Mouse (Mus musculus) left cerebral cortex, adult 8-10 months (tissue): ENCODE results near the gene Sh3bp5. TPM values are rescaled to one million over a fixed set of nuclear protein-coding genes. Genes with fewer than 3 reads are reported as not detected.

ENCODE experiments used
- DNase-seq, 2 experiments: peaks; one replicate each; pipeline ENCODE4 v3.0.0; 2022; ENCODE audit warnings: low spot score in 2 of 2
- total RNA-seq, 4 experiments: library from RNA; stranded (reverse); gene quantifications; 2 replicates each; pipeline ENCODE4 v1.2.4; 2022

Sh3bp5 gene
- total RNA-seq, 4 experiments from 2014 or later: 44.6 to 70.2 (median 56.1) TPM

- DNase-seq: no peak
Observed at GRCm38 (mm10) chr14:31433851-31434360, 2.0 kb downstream of the Sh3bp5 start.

- no peak for DNase-seq
Observed at GRCm38 (mm10) chr14:31433126-31433525, 2.8 kb downstream of the Sh3bp5 start.

DNA sequence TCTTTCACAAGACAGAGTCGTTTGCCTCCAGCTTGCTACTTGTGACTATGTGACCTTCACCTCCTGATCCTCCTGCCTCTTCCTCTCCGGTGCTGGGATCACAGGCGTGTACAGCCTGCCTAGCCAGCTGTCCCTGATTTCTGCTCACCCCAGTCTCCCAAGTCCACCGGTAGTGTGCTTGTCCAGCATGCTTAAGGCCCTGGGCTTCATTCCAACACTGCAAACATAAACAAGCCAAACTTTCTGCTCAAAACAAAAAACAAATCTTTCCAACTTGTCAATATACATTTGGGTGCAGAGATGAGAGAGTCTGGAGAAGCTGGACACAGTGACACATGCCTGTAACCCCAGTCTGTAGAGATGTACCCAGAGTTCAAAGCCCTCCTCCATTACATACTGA is 3.5 kb downstream of the Sh3bp5 start:
- no peak for DNase-seq

DNA sequence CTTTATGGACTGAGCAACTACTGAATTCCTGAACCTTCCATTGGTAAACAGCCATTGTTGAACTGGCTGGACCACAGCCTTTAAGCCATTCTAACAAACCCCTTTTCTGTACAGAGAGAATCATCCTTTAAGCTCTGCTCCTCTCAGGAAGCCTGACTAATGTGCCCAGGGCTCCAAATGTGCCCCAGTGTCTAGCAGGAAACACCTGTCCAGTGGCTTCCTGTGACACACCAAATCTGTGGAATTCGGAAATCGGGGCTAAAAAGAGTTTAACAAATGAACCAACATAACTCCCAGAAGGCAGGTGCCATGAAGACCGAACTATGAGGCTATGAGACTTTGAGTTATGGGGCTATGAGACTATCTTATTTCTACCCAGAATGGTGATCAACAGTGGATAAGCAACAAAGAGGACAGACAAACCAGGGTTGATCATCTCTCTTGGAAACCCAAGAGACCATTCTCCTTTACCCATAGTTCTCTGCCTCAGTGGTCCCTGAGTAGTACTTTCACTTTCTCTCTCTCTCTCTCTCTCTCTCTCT is 4.0 kb downstream of the Sh3bp5 start:
- DNase-seq: no peak

GRCm38 (mm10) chr14:31429004-31429395 is 6.9 kb downstream of the Sh3bp5 start:
- no peak for DNase-seq

GRCm38 (mm10) chr14:31428211-31429003 is 7.5 kb downstream of the Sh3bp5 start:
- DNase-seq: peak; percentile 67 to 78

- DNase-seq: peak in 1 of 2 experiments; percentile 59
Observed at GRCm38 (mm10) chr14:31422961-31423791, 12.7 kb downstream of the Sh3bp5 start.

GRCm38 (mm10) chr14:31422395-31422794 is 13.5 kb downstream of the Sh3bp5 start:
- DNase-seq: no peak

- no peak for DNase-seq
Observed at GRCm38 (mm10) chr14:31421509-31422295, 14.2 kb downstream of the Sh3bp5 start.

- DNase-seq: no peak
Observed at GRCm38 (mm10) chr14:31420985-31421384, 14.9 kb downstream of the Sh3bp5 start.

DNA sequence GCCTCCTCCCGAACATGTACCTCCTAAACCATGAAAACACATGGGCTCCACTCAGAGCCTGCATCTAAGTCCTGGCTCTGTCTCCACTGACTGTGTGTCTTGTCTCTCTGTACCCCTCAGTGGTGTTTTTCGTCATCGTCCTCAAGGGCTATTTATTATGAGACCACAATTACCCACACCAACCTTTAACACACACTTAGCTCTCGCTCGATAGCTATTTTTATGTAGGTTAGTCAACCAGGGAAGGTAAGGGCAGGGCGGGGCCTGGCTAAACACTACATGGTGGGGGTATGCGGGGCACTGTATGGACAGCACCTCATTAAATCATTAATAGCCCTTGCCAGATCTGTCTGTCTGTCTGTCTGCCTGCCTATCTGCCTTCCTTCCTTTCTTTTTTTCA is 15.3 kb downstream of the Sh3bp5 start:
- no peak for DNase-seq

- no peak for DNase-seq
Observed at GRCm38 (mm10) chr14:31420135-31420534, 15.7 kb downstream of the Sh3bp5 start.

DNA sequence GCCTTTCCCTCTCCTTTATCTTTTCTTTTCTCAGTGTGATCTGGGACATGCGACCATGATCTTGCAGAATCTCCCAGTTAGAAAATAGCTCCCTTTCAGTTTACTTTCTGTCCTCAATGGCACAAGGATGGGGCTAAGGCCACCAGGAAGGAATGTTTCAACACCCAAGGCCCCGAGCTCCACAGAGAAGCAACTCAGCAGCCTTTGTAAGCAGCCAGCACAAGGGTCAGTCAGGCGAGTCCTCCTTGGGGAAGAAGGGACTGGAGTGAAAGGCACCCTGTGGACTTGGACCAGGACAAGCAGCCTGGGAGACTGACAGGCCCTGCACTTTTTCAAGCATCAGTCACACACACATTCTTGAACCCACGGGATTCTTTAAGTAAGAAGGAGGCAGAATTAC is 16.6 kb downstream of the Sh3bp5 start:
- no peak for DNase-seq

DNA sequence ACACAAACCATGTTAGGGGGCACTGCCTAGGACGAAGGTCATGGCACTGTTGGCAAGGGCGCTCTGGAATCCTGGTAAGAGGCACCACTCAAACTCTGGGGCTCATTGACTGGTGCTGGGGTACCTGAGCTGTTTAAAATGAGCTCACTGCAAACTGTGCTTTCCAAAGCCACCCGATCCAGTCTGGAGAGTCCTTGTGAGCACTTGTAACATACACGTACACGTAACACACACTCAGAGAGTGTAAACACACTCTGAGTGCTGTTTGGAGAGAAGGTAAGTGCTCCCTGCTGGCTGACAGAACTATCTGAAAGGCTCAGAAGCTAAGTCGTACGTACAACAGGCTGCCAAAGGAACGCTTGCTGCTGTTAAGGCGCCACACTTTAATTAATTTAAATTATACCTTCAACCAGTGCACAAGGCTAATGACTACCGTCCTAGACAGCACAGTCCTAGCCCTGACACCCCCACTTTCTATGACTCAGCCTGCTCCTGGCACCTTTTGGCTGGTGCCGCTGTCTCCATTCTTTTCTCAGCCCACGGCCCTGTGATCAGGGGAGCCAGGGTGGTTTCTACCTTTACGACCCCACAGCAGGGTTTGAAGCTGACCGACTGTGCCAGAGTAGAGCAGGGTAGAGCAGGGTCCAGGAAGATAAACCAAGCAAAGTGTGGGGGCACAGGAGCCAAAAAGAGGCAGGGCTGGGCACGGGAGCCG is 18.9 kb downstream of the Sh3bp5 start:
- DNase-seq: no peak

GRCm38 (mm10) chr14:31416411-31416810 is 19.5 kb downstream of the Sh3bp5 start:
- no peak for DNase-seq

DNA sequence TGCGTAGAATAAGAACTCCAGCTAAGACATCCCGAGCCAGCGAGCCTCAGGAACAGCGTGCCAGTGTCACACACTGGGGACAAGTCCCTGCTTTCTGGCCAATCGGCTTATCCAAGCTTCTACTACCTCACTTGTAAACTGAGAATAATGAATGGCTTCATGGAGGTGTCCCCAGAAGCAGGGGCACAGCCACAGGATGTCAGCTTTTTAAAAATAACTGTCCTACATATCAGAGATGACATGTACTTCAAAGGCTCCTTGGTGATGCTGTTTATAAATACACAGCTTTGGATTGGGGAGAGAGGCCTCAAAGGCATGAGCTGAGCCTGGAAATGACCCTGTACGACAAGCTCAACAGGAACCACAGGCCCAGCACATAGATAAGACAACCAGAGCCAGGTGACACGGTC is 20.9 kb downstream of the Sh3bp5 start:
- no peak for DNase-seq

GRCm38 (mm10) chr14:31414235-31414966 is 21.5 kb downstream of the Sh3bp5 start:
- DNase-seq: no peak

GRCm38 (mm10) chr14:31413475-31414086 is 22.3 kb downstream of the Sh3bp5 start:
- no peak for DNase-seq

- DNase-seq: no peak
Observed at GRCm38 (mm10) chr14:31412651-31413056, 23.2 kb downstream of the Sh3bp5 start.
